Mouse (Mus musculus) c-Kit-negative CD71-positive TER-119-positive erythroid progenitor cells, embryonic 14.5 days (primary cell): ENCODE measurements around the gene 4931429L15Rik.

Experiments
- DNase-seq: peaks from one replicate; pipeline ENCODE4 v3.0.0-alpha.2; 2013; ENCODE audit warnings: low read depth, low spot score

4931429L15Rik gene

DNA sequence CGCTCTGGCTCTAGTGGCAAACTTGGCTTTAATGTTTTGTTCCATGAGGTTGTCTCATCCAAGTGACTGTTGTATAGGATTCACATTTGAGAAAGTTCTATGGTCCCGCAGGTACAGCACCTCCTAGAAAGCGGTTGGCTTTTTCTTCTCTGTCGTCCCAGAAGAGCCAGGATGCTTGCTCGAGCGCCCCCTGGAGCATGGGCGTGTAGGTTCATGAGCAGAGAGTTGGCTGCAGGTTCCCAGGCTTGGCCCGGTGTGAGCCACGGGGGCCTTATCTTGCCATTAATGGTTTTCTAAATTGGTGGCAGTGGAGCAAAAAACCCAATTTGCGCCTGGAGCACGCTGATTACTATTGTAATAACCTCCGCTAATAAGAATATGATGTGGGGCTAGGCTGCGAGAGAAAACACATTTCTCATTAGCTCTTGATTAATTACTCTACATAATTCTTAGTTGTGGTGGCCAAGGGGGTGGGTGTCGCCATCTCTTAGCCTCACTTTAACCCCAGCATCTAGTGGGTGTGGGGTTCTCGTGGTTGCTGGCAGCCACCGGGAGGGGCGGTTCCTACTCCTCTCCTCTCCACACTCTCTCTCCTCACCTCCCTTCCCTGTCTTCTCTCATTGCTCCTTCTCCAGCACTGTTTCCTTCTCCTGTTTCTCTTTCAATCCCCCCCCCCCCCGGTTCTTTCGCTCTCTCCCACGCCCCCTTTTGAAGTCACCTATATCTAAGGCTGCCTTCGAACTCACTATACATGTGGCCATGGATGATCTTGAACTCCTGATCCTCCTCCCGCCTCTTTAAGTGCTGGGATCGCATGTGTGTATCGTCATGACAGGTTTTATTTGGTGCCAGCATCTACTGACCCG, 8.2 kb upstream of the 4931429L15Rik start:
- DNase-seq, result no peak

DNA sequence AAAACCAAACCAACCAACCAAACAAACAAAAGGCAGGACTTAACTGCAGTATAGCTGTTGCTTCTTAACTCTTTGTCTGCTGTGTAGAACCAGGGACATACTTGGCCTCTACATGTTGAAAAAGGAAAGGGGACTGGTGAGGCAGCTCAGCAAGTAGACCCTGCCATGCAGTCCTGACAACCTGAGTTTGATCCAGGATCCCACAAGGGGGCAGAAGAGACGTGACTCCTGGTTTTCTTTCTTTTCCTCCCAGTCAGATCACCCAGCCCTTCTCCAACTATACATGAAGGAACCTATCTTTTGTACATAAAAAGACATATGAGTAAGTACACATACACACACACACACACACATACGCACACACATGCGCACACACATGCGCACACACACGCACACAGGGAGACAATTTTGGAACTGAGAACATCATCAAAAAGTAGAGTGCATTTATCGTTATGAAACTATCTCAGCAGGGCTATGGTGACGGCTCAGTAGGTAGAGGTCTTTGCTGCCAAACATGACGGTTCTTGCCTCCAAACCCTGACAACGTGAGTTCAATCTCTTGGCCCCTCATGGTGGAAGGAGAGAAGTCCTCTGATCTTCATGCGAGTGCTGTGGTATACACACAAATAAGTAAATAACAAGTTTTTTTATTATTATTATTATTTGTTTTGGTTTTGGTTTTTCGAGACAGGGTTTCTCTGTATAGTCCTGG, 7.1 kb upstream of the 4931429L15Rik start:
- DNase-seq, result no peak

DNA sequence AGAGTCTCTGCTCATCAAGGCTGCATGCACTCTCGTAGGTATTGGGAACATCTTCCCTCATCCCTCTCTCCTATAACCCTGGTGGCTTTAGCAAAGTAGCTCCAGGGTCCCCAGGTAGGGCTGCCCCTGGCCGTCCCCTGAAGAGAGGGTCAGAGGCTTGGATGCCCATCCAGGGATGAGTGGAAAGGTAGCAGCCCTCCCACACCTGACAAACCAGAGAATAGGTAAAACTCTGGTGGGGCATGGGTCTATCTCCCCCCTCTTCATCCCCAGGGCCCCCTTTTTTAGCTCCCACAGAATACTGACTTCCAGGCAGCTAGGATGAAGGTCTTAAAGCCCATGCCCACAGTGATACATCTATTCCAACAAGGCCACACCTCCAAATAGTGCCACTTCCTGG, 675 bp upstream of the 4931429L15Rik start:
- DNase-seq, result no peak

DNA sequence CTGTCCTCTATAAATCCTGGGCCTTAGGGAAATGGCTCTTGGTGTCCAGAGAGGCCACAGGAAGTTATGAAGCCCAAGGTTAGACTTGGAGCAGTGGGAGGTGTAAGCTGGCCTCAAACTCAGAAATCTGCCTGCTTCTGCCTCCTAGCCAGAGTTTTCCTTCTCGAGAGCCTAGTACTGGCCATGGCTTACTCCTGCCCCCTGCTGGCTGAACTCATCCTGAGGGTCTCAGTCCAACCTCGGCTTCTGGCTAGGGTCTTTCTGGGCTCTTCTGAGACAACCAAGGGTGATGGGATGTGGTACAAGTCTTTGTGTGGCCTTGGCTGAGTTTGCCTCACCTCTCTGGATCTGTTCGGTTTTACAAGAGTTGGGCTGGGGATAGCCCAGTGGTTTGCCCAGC, 1.8 kb downstream of the 4931429L15Rik start:
- DNase-seq, result no peak

DNA sequence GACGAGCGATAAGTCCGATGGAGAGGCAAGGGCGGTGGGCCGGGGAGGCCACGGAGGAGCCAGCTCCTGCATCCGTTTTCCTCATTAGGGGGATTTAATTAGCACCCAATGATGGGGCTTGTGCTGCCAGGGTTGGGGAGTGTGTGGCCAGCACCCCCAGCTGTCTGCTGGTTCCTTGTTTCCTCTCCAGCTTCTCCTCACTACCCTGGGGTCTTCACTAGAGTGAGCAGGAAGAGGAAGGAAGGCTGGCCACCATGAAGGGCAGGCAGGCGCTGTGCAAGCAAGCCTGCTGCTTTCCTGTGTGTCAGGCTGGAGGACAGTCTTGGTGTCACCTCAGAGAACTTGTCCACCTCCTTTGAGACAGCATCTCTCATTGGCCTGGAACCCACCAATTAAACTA, 2.9 kb downstream of the 4931429L15Rik start:
- DNase-seq, result no peak

DNA sequence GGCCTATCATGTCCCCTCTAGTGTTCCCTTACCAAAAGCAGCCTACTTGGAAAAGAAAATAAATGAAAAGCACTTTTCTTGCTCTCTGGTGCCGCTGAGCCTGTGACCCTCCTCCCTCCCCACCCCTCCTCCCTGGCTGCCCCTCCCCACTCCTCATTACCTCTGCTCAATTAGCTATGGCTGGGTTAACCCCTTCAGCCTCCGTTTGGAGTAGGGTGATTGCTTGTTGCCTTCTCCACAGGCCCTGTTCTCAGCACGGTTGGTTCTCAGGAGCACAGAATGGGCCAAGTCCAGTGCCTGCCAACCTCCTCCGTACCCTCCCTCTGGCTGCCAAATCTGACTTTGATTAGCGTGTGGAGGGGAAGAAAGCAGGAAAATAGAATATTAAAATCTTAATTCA, 3.4 kb downstream of the 4931429L15Rik start:
- DNase-seq, result no peak

DNA sequence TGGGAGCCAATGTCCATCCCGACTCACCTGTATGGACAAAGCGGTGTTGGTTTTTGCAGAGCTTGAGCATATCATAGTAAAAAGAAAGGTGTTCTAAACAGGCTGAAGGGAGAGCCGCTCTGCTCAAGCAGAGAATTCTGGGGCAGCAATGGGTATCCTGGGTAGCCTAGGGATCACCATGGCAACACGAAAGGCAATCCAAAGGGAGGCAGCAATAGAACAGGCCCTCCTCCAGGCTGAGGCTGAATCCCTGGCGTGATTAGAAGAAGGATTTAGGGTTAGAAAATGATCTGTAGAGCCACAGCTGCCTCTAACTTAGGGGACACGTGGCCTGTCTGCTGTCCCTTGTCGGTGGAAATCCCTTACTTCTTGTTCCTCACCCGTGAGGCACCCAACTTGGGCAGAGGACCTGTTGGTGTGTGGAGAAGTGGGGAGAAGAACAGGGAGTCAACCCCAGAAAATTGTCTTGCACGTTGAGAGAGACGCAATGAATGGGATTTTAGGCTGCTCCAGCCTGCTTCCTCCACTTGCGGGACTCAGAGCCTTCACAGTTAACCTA, 3.9 kb downstream of the 4931429L15Rik start:
- no peak for DNase-seq

DNA sequence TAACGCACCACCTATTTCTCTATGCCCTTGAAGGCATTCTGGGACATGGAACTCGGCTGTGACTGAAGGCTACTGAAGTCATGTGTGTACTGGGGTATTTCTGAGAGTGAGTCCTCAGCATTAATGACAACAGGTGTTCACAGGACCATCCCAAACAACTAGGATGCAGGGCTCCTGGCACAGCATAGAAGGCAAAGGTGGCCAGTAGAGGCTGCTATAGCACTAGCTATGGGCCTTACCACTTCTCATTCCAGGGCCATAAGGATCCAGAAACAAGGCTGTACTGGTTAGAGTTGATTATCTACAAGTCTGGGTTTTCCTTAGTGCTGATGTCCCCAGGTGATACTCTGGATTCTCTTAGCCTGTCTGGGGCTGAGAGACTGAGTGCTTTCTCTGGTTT, 4.9 kb downstream of the 4931429L15Rik start:
- no peak for DNase-seq

DNA sequence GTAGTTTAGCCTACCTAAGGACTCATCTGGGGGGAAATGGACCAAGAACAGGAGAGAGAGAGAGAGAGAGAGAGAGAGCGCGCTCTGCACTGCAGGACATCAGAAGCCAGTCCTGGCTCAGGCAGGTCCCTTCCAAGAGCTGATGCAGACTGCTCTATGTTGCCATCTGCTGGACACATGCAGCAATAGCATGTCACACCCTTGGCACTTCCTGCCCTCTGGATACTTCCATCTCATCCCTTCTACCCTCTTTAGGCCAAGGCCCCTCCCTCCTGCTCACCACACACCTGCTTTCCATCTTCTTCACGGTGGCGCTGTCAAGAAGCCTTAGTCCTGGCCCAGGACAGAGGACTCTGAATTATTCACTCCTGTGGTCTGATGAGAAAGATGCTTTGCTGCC, 5.3 kb downstream of the 4931429L15Rik start:
- DNase-seq, result peak; percentile 51

DNA sequence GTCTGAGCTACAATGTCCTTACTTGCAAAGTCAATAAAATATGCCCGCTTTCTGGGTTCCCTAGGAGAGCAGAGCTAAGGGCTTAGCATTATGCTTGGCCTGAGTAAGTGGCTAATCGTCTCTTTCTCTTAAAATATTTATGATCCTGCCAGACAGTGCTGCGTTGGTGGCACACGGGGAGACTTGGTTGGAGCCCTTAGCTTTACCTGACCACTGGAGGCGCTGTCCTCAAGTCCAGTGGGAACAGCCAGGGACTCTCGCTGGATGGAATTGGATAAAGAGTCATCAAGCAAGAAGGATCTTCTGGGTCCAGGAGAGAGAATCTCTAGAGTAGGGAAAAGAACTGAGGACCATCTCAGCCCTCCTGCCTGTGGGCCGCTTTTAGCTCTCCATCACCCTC, 10.7 kb downstream of the 4931429L15Rik start:
- DNase-seq, result no peak

DNA sequence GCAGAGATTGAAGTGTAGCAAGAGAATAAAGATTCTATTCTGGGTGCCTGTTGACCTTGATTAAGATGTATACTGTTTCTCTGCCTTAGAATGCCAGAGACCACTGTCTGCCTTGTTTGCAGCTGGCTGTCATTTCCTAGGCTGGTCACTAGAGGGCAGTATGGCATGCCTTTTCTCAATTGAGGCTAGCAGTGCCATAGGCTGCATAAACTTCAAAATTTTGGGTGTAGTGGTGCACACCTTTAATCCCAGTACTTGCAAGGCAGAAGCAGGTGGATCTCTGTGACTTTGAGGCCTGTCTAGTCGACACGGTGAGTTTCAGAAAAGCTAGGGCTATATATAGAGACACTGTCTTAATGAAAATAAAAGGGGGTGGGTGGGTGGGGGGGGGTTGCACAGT, 17.6 kb downstream of the 4931429L15Rik start:
- DNase-seq, result peak; percentile 15

DNA sequence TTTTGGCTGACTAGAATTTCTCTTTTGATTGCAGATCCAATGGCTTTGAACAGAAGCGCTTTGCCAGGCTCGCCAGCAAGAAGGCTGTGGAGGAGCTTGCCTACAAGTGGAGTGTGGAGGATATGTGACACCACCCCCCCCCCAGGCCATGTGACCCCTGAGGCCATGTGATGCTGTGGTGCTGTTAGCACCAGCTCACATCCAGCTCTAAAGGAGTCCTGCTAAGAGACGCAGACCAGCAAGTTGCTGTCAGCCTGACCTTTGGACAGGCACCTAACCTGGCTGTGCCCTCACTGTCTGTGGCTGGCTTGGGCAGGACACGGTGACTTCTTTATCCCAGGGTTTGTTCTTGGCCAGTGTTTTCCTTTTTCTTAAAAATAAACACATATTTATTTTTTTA, 21.4 kb downstream of the 4931429L15Rik start:
- DNase-seq, result no peak

DNA sequence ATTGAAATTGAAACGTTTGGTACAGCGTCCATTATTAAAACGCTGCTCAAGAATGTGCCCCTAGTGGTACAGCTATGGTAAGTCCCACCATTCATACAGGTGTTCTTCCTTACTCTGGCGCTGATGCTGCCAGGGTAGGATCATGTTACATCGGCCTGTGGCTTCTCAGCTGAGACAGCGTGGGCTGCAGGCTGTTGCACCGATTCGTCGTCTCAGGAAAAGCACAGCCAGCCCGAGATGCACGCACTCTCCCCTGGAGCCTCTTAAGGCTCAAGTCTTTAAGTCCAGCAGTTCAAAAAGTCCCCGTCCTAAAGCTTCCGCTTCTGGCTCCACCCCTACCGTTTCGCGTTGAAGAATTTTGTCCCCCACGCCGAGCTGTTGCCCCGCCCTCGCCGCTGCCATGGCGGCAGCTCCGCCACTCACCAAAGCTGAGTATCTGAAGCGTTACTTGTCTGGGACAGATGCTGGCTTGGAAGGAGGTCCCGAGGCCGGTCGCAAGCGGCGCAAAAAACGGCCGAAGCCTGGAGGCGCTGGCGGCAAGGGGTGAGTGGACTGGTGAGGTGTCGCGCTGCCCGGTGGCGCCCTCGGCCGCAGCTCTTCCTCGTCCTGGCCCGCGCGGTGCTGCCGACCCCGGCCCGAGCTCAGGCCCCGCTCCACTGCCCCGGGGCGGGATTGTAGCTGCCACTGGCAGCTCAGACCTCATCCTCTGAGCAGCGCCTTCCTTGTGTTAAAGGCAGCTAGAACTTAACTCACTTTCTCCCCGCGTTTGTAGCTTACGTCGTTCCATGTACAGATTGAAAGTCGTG, 37.0 kb downstream of the 4931429L15Rik start, which contains the start of gene Bud13:
TSS of gene Bud13 (plus strand) at position 378 of the 806 bp plus-strand sequence.
- DNase-seq, result peak; percentile 89

DNA sequence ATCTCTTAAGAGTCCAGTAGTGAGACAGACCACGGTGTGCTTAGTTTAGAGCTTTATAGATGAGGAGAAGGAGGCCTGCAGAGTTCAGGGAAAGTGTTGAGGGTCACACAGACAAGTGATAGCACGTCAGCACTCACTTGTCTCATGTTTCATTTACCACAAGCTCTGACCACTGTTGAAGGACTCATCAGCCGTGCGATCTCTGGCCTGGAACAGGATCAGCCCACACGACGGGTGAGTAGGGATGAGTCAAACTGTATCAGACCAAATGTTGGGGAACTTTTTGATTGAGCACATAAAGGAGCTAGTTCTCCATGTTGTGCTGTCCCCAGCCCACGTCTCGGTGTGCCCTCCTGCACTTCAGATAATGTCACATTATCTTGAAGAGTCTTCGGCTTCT, 45.3 kb downstream of the 4931429L15Rik start:
- no peak for DNase-seq

DNA sequence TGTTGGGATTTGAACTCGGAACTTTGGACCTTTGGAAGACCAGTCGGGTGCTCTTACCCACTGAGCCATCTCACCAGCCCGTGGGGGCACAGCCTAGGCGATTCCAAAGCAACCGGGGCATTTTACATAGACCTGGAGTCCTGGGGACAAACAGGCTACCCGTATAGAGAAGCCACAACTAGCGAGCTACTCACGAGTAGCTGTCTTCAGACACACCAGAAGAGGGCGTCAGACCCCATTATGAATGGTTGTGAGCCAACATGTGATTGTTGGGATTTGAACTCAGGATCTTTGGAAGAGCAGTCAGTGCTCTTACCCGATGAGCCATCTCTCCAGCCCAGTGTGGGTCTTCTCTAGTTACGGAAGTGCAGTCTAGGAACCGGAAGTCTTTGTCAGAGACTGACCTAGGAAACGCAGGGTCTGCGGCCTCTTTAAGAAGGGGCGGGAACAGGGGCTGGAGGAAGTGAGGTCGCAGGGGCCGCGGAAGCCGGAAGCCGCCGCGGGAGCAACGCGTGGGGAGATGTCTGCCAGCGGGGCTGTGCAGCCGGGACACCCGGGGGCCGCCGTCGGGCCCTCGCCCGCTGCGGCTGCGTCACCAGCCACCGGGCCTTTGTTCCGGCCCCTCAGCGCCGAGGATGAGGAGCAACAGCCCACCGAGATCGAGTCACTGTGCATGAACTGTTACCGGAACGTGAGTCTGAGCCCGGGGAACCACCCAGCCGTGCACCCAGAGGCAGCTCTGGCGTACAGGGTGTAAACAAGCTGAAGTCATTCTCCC, 46.9 kb downstream of the 4931429L15Rik start, which contains the start of gene Zpr1:
TSS of gene Zpr1 (plus strand) at position 388 of the 778 bp plus-strand sequence.
- DNase-seq, result peak; percentile 64

DNA sequence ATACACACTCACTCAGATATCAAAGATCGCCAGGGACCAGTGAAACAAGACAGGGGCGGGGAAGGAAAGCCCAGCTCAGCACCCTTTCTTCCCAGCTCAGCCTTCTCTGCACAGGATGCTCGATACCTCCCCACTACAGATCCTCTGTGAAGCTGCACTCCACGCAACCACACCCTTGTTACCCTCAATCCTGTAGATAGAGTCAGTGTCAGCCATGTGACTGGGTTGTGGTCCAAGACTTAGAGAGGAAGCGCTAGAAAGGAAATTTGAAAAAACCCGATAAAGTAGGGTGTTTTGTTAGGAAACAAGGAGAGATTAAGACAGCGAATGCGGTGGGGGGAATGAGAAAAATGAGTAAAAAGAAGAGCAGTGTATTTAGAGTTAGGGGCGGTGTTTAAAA, 47.7 kb downstream of the 4931429L15Rik start:
- DNase-seq, result no peak

DNA sequence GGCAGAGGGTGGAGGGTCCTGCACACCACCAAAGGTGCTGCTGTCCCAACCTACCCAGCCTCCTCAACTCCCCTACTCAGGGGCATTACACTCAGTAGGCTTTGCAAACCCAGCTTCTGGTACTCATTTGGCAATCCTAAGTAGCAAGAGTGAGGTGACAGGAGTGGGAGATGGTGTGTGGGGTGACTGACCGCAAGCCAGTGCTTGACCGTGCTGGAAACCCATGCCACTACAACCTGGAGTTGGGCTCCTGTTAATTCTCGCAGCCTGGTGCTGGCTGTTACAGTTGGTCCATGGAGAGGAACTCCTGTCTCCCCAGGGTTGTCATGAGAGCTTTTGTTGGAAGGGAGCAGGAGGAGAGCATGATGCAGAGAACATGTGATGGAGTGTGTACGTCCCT, 49.0 kb downstream of the 4931429L15Rik start:
- no peak for DNase-seq

DNA sequence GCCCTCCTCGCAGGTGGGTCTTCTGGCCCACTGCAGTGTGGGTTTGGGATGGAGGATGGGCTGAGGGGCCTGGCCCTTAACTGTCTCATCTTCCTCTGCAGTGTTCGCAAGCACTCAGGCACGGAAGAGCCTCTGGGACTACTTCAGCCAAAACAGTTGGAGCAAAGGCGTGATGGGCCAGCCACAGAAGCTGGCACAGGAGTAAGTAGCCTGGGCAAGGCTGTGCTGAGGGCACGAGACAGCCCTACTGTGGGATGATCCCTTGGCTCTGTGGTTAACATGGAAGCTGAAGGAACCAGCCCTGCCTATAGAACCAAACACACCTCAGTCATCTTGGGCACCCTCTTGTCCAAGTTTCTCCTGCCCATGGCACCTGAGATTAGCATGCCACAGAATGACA, 50.7 kb downstream of the 4931429L15Rik start:
- DNase-seq, result no peak

DNA sequence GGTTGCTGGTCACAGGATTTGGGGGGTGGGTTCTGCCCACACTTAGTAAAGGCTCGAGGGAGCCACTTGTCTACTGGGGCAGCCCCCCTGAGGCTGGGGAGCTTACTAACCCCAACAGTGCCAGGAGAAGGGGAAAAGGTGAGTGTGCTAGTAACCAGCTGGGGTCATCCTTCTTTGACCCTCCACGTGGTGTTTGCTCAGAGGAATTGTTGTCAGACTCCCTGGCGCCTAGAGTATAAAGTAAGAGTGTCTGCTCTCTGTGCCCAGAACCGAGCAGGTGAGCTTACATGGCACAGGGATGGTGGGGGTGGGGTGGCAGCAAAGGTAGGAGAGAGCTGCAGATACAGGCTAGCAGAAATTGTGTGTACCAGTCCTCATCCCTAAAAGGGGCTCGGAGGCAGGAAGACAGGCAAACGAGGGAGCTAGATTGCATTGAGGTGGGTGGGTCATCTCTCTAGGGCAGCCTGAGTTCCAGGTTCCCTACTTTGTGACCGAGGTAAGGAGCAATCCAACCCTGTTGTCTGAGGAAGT, 51.4 kb downstream of the 4931429L15Rik start, which contains the start of gene Apoa5:
TSS of gene Apoa5 (plus strand) at position 291 of the 531 bp plus-strand sequence.
- DNase-seq, result no peak

DNA sequence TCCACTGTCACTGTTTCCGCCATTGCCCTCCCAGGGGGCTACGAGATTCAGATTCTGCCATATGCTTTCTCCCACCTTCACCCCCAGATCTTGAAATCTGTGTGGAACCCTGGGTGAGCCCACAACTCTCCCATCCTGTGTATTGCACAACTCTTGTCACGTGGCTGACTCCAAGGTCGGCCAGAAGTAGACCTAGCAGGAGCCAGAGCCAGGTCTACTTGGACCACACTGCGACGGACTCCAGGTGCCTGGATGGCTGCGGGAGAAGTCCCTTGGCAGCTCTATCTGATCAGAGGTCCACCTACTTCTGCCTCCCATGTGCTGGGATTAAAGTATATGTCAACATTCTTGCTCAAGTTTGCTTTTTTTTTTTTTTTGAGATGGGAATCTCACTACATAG, 58.7 kb downstream of the 4931429L15Rik start:
- no peak for DNase-seq
